Mouse (Mus musculus): Measurements from ENCODE around the gene Gm28036. TPM values are rescaled to one million over a fixed set of nuclear protein-coding genes. Genes with fewer than 3 reads are reported as not detected.
A peak's percentile ranks its signal among the peaks of the same experiment; 100 is the strongest.

Gene Gm28036
- polyA plus RNA-seq, 1 experiment from 2014 or later, result 7.4 TPM

DNA sequence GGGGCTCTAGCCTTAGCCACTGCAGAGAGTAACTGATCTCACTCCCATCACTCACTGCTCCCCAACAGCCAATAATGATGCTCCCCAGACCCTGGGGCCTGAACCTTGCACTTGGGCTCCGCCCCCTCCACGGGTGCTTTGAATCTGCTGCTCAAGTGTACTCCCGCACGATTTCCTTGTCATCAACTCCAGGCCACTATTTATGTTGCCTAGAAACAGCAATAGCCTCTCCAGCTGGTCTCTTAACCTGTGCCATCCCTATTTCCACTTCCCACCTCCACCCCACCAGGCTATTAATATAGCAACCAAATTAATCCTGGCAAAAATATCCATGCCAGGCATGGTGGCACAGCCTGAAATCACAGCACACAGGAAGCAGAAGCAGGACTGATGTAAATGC lies 47.2 kb downstream of the Gm28036 start:
- Histone ChIP-seq H3K4me1 (replicated peaks) (peaks cover 12% of the 10 kb centered on the region), H3K9me3 (replicated peaks) (no peaks in the 10 kb centered on the region), H3K4me2 (no peak overlapping the region), H3K4me3 (replicated peaks) (no peak overlapping the region), H3K27ac (no peak overlapping the region), H3K9ac (no peak overlapping the region), H3K36me3 (peaks cover 45% of the 10 kb centered on the region), H3K27me3 (no peaks in the 10 kb centered on the region)
- DNase-seq (no peak), ATAC-seq (ENCODE audit: low read depth) (no peak)
- WGBS (ENCODE audit: insufficient replicate concordance), result 64% methylated on average over 4 of the region's 4 CpGs

DNA sequence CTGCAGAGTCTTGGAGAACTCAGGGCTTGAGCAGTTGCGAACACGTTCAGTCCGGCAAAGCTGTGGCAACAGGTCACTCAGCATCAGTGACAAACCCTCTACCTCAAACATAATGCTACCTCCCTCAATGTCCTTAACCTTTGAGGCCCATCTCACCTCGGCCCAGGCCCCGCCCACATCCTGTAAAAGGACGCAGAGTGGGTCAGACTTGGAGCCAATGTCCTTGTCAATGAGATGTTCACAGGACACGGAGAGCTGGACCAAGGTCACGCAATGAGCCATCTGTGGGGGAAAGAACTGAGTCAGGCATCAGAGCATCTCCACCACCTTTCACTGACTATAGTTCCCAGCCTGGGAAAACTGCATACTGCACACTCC lies 47.7 kb downstream of the Gm28036 start:
- Histone ChIP-seq H3K4me1 (replicated peaks) (peaks cover 12% of the 10 kb centered on the region), H3K27me3 (no peaks in the 10 kb centered on the region), H3K4me2 (no peak overlapping the region), H3K9me3 (replicated peaks) (no peaks in the 10 kb centered on the region), H3K27ac (no peak overlapping the region), H3K9ac (no peak overlapping the region), H3K36me3 (peaks cover 50% of the 10 kb centered on the region), H3K4me3 (replicated peaks) (no peak overlapping the region)
- 79% methylated on average over 8 of the region's 8 CpGs for WGBS (ENCODE audit: insufficient replicate concordance)
- no peak for DNase-seq
- no peak for ATAC-seq (ENCODE audit: low read depth)

DNA sequence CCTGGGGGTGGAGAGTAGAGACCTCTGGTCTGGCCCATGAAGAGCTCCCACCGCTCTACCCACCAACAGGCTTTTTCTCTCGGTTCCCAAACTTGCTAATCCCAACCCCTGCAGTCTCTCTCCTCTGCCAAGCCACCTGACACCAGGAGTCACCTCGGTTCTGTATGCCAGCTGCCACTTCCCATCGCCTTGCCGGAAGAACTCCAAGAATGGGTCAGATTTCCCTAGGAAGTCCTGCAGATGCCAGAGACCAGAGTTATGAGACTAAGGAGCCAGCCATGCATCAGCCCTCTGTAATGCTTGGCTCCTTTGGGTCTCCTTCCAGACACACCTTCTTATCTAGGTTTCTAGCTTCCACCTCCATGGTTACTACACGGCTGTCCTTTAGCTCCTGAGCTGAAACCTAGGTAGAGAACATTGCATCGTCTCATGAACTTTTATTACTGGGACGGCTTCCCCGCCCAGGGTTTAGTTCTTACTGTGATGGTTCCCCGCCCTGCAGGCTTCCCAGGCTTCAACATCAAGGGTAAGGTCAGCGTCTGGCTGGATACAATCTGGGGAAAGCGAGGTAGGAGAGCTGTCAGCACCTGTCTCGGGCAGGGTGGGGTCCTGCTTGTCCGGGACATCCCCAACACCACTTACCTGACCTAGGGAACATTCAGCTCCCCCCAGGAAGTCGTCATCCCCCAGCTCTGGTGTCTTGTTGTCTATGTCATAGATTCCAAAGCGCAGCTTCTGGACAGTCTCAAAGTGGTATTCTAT lies 48.3 kb downstream of the Gm28036 start:
- Histone ChIP-seq H3K36me3 (peaks cover 56% of the 10 kb centered on the region), H3K4me3 (replicated peaks) (no peak overlapping the region), H3K4me1 (replicated peaks) (peaks cover 12% of the 10 kb centered on the region), H3K9ac (no peak overlapping the region), H3K27ac (no peak overlapping the region), H3K4me2 (no peak overlapping the region), H3K27me3 (no peaks in the 10 kb centered on the region), H3K9me3 (replicated peaks) (no peaks in the 10 kb centered on the region)
- ATAC-seq (ENCODE audit: low read depth) (no peak), DNase-seq (no peak)
- WGBS (ENCODE audit: insufficient replicate concordance), result 88% methylated on average over 16 of the region's 16 CpGs

DNA sequence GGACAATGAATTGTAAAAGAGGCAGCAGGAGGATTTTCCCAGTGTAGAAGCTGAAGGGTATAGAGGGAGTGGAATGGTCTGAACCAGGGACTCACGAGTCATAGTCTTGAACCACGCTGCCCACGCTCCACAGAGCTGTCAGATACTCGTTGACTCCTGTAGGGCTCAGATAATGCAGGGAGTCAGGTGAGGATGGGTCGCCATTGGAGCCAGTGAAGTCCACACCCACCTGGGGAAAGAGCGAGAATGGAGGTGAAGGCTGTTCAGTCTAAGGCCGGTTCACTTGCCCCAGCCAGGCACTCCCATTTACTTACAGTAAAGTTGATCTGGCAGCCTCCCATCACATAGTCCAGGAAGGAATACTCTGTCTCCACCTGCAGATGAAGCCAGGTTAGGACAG lies 49.4 kb downstream of the Gm28036 start:
- peaks cover 67% of the 10 kb centered on the region for H3K36me3 ChIP-seq
- H3K4me2 ChIP-seq, result no peak overlapping the region
- peaks cover under 1% of the 10 kb centered on the region for H3K4me1 ChIP-seq (replicated peaks)
- H3K27me3 ChIP-seq, result no peaks in the 10 kb centered on the region
- no peak overlapping the region for H3K4me3 ChIP-seq (replicated peaks)
- H3K9ac ChIP-seq, result no peak overlapping the region
- DNase-seq (no peak), ATAC-seq (ENCODE audit: low read depth) (no peak)
- 72% methylated on average over 7 of the region's 7 CpGs for WGBS (ENCODE audit: insufficient replicate concordance)
- no peak overlapping the region for H3K27ac ChIP-seq
- H3K9me3 ChIP-seq (replicated peaks), result no peaks in the 10 kb centered on the region

DNA sequence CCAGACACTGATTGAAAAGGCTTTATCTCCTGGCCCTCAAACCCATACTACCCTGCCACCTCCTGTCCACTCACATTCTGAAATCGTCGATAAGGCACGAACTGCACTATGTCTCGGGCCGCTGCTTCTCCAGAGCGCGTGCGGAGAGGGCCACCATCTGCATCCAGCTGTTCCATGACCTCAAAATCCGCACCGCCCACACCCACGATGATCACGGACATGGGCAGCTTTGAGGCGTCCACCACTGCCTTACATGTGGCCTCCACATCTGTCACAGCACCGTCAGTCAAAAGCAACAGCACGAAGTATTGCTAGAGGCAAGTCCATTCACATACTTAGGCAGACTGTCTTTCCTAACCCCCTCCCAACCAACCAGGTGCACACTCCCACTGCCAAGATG lies 53.2 kb downstream of the Gm28036 start:
- no peaks in the 10 kb centered on the region for H3K9me3 ChIP-seq (replicated peaks)
- no peak overlapping the region for H3K9ac ChIP-seq
- H3K4me3 ChIP-seq (replicated peaks), result no peak overlapping the region
- H3K27me3 ChIP-seq, result no peaks in the 10 kb centered on the region
- no peak overlapping the region for H3K4me2 ChIP-seq
- no peak overlapping the region for H3K27ac ChIP-seq
- peaks cover 95% of the 10 kb centered on the region for H3K36me3 ChIP-seq
- ATAC-seq (ENCODE audit: low read depth) (no peak), DNase-seq (no peak)
- H3K4me1 ChIP-seq (replicated peaks), result no peaks in the 10 kb centered on the region
- 96% methylated on average over 15 of the region's 15 CpGs for WGBS (ENCODE audit: insufficient replicate concordance)

DNA sequence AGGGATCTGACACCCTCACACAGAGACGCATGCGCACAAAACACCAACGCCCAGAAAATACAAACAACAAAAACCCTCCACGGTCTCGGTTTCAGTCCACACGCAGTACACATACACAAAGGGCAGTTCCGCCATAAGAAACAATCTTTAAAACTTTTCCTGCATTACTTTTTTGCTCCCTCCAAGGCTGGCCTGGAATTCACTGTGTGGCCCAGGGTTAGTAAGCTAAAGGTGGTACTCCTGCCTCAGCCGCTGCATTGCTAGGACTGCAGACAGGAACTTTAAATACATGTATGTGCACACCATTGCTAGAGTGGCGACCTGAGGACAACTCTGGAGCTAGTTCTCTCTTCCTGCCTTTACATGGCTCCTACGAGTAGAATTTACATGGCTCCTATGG lies 55.7 kb downstream of the Gm28036 start:
- 91% methylated on average over 10 of the region's 10 CpGs for WGBS (ENCODE audit: insufficient replicate concordance)
- H3K4me2 ChIP-seq, result no peak overlapping the region
- H3K36me3 ChIP-seq, result peaks cover 74% of the 10 kb centered on the region
- ATAC-seq (ENCODE audit: low read depth), result no peak
- no peak overlapping the region for H3K27ac ChIP-seq
- no peak overlapping the region for H3K4me3 ChIP-seq (replicated peaks)
- H3K27me3 ChIP-seq, result no peaks in the 10 kb centered on the region
- H3K9me3 ChIP-seq (replicated peaks), result no peaks in the 10 kb centered on the region
- no peak for DNase-seq
- peaks cover 9% of the 10 kb centered on the region for H3K4me1 ChIP-seq (replicated peaks)
- no peak overlapping the region for H3K9ac ChIP-seq

DNA sequence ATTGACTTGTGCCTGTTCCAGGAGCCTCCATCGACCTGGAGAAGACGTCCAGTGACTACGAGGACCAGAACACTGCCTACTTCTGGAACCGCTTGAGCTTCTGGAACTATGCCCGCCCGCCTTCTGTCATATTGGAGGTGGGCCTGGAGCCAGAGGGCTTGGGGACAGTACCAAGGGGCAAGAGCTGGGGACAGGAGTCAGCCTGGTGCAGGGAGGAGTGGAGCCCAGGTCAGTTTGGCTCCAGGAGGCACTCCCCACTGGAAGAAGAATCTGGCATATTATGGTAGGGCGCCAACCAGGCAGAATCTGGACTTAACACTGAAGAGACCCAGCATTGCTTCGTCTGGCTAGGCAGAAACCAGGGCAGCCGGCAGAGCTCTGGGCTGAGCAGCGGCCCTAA lies 59.0 kb downstream of the Gm28036 start:
- no peak for ATAC-seq (ENCODE audit: low read depth)
- Histone ChIP-seq H3K4me3 (replicated peaks) (no peak overlapping the region), H3K4me1 (replicated peaks) (peaks cover 24% of the 10 kb centered on the region), H3K27ac (no peak overlapping the region), H3K27me3 (no peaks in the 10 kb centered on the region), H3K9me3 (replicated peaks) (no peaks in the 10 kb centered on the region), H3K36me3 (peaks cover 41% of the 10 kb centered on the region), H3K9ac (no peak overlapping the region), H3K4me2 (no peak overlapping the region)
- 86% methylated on average over 10 of the region's 10 CpGs for WGBS (ENCODE audit: insufficient replicate concordance)
- DNase-seq, result no peak

DNA sequence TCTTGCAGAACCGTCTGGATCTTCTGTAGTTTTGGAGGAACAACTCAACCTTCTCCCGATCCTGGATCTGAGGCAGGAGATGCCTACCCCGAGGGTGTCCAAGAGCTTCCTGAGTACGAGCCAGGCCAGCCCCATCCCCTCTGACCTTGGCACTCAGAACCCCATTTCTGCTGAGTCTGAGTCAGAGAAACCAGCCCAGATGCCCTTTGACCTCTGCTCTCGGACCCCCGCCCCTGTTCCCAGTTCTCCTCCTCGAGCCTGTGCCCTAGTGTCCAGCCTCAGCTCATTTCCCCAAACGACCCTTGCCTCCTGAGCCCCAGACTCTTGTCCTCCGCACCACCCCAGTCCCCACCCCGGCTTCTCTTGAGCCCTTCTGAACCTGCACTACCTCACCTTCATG lies 60.8 kb downstream of the Gm28036 start:
- Histone ChIP-seq H3K4me2 (peak overlapping the region; percentile 98), H3K27me3 (no peaks in the 10 kb centered on the region), H3K9me3 (replicated peaks) (no peaks in the 10 kb centered on the region), H3K4me3 (replicated peaks) (peak overlapping the region; percentile 77), H3K9ac (peak overlapping the region; percentile 83), H3K36me3 (peaks cover 24% of the 10 kb centered on the region), H3K4me1 (replicated peaks) (peaks cover 24% of the 10 kb centered on the region), H3K27ac (no peak overlapping the region)
- ATAC-seq (ENCODE audit: low read depth) (peak; percentile 4; the same call in 1 of the 2 replicates), DNase-seq (no peak)
- 26% methylated on average over 10 of the region's 10 CpGs for WGBS (ENCODE audit: insufficient replicate concordance)

DNA sequence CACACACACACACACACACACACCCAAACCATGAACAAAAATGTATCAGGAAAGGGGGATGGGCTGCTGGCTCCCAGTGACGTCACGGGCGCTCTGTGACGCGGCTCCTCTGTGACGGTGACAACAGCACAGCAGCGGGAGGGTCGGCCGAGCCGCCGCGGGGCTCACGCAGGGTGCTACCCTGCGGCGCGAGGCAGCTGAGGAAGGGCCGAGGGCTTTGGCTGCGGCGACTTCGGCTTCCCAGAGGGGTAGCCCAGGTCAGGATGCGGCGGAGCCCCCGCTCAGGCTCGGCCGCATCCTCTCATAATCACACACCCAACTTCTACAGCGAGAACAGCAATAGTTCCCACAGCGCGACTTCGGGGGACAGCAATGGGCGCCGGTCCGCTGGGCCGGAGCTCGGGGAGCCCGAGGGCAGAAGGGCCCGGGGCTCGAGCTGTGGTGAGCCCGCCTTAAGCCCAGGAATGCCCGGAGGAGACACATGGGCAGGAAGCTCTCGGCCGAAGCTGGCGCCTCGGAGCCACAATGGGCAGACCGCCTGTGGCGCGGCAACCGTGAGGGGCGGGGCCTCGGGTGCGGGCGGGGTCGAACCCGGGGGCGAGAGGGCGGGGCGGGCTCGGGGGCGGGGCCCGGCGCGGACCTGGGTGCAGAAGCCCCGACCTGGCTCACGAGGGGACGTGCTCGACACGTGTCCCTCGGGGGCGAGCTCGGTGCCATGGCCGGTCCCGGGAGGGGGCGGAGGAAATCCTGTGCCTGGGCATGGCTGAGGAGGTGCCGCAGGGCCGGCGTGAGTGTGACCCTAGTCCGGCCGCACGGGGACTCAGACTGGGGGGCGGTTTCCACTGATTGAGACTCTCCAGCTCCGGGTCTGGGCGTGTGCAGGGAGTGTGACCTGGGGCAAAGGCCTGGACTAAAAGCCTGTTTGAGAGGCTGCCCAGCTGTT lies 61.5 kb downstream of the Gm28036 start, which contains the start of gene Spag4:
Spag4 (plus strand) TSS at position 77 of the 943 bp plus-strand sequence.
- peak within 1 kb of the TSS; percentile 98 for H3K4me2 ChIP-seq
- H3K36me3 ChIP-seq, result peaks cover 18% of the 10 kb centered on the region
- ATAC-seq (ENCODE audit: low read depth) (peak; percentile 84), DNase-seq (peak; percentile 72)
- peak within 1 kb of the TSS; percentile 83 for H3K9ac ChIP-seq
- WGBS (ENCODE audit: insufficient replicate concordance), result under 1% methylated on average over 78 of the region's 81 CpGs
- H3K27ac ChIP-seq, result peak within 1 kb of the TSS; percentile 70
- H3K4me3 ChIP-seq (replicated peaks), result peak within 1 kb of the TSS; percentile 77
- no peaks in the 10 kb centered on the region for H3K9me3 ChIP-seq (replicated peaks)
- H3K27me3 ChIP-seq, result no peaks in the 10 kb centered on the region
- peaks cover 24% of the 10 kb centered on the region for H3K4me1 ChIP-seq (replicated peaks)

DNA sequence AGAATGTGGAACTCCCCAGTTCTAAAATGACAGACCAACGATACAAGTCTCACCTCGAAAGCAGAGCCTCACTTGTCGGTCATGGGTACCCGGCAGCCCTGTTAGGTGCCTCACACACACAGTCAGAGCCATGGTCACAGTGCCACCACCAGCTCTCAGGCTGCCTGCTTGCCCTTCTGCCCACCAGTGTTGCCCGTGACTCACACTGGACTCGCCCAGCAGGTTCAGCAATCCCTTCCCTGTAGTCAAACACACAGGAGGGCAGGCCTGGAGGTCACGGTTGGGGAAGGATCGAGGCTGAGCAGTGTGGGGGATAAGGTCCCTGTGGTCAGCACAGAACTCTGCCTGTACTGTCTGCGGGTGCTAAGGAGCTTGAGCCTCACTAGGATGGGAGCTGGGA lies 74.1 kb downstream of the Gm28036 start, which contains the start of gene Fer1l4:
Fer1l4 (minus strand) TSS at position 132 of the 400 bp plus-strand sequence.
- H3K36me3 ChIP-seq, result no peaks in the 10 kb centered on the region
- peaks cover 55% of the 10 kb centered on the region for H3K27me3 ChIP-seq
- H3K4me2 ChIP-seq, result no peak within 1 kb of the TSS
- no peaks in the 10 kb centered on the region for H3K9me3 ChIP-seq (replicated peaks)
- no peak within 1 kb of the TSS for H3K27ac ChIP-seq
- WGBS (ENCODE audit: insufficient replicate concordance), result 61% methylated on average over 9 of the region's 9 CpGs
- no peaks in the 10 kb centered on the region; the same call in 1 of the 2 replicates for H3K4me1 ChIP-seq (replicated peaks)
- ATAC-seq (ENCODE audit: low read depth), result no peak
- no peak for DNase-seq
- H3K9ac ChIP-seq, result no peak within 1 kb of the TSS
- no peak within 1 kb of the TSS for H3K4me3 ChIP-seq (replicated peaks)

DNA sequence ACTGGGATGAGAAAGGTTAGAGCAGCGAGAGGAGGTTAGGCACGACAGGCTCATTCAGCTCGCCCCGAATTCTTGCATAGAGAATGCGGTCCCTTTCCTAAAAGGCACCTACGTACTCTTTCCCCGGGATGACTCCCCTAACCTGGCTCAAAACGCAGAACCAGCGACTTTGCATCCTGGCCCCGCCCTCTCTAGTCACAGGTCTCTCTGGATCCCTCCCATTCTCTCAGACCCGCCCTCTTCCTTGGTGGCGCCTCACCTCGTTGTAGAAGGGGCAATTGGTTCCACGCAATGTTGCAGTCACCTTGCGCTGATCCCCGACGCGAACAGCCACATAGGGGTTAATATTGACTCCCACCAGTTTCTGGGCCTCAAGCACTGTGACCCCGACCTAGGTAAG lies 79.0 kb downstream of the Gm28036 start:
- Histone ChIP-seq H3K9me3 (replicated peaks) (no peaks in the 10 kb centered on the region), H3K27ac (no peak overlapping the region), H3K4me1 (replicated peaks) (no peaks in the 10 kb centered on the region; the same call in 1 of the 2 replicates), H3K36me3 (no peaks in the 10 kb centered on the region), H3K4me2 (peak overlapping the region; percentile 6), H3K9ac (no peak overlapping the region), H3K4me3 (replicated peaks) (no peak overlapping the region), H3K27me3 (peaks cover 71% of the 10 kb centered on the region)
- ATAC-seq (ENCODE audit: low read depth) (no peak), DNase-seq (no peak)
- 9% methylated on average over 19 of the region's 19 CpGs for whole genome bisulfite sequencing (ENCODE audit: insufficient replicate concordance)
